17 mouse cellular contexts compared by ENCODE assay signal in the genomic region with DNA sequence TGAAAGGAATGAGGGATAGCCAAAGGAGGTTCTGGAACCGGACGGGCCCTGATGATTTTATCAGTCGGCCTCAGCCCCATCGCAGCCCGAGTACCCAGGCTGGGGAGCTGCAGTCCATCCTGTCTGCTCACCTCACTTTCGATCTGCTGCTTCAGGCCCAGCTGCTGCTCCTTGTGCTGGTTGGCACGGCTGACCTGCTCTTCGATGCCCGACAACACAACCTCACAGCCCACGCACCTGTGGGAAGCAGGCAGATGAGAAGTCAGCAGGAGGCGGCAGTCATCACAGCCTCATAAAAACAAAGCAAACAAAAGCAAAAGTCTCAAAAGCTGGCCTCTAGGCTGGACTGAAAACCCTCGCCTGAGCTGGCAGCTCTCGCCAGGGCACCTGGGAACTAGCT. TPM values are rescaled to one million over a fixed set of nuclear protein-coding genes. Genes with fewer than 3 reads are reported as not detected.
"Had no signal": no experiment of that assay in that cellular context is flagged by ENCODE, and none has a peak within 500 bp of the region (broad histone marks: within the 10 kb centered on the region; RNA-seq: fewer than 3 reads in every experiment).

No protein-coding gene starts in this region.

- H3K27me3 ChIP-seq: neural tube, embryonic 13.5 days; neural tube, embryonic 15.5 days; stomach, embryonic 15.5 days had no signal

- H3K4me3 ChIP-seq: neural tube, embryonic 13.5 days; neural tube, embryonic 15.5 days; stomach, embryonic 15.5 days had no signal

- DNase-seq: retina, postnatal 1 day; right cerebral cortex, adult 18-20 months; right cerebral cortex, postnatal 14 days; right cerebral cortex, postnatal 25 days; right cerebral cortex, postnatal 4 days; spleen, adult 18-20 months; thymus, adult 18-20 months; thymus, adult 2 months; thymus, postnatal 14 days; thymus, postnatal 25 days; thymus, postnatal 36 days; thymus, postnatal 4 days had no signal

- H3K27ac ChIP-seq: neural tube, embryonic 13.5 days; neural tube, embryonic 15.5 days; stomach, embryonic 15.5 days; stomach, postnatal 0 days had no signal

- H3K9me3 ChIP-seq: neural tube, embryonic 13.5 days; neural tube, embryonic 15.5 days; stomach, embryonic 15.5 days had no signal

RNA-seq across cellular contexts. Expression of gene Pianp, which starts 36.5 kb away (rescaled TPM):
- total RNA-seq: neutrophil, adult 5-6 weeks had no signal
